Mouse (Mus musculus) midbrain, embryonic 14.5 days (tissue): ENCODE data around the gene Mapk8ip3. TPM values are rescaled to one million over a fixed set of nuclear protein-coding genes. Genes with fewer than 3 reads are reported as not detected.

Source experiments
- ATAC-seq: fragments of 200-750 bp; cut with Nextera tagmentation; 2 replicates; pipeline ENCODE4 v1.8.0; 2017; ENCODE audit warnings: moderate number of reproducible peaks, moderate library complexity; ENCODE audit not compliant: low FRiP score, low TSS enrichment
- DNase-seq: peaks from one replicate; pipeline ENCODE4 v3.0.0-alpha.2; 2015
- H3K27ac ChIP-seq: fragments of 300-500 bp; sonication (generic); replicated peaks from 2 replicates; pipeline ENCODE4 v1.5.1; 2014; ENCODE audit warnings: mild to moderate bottlenecking, low read depth, low read length, moderate library complexity
- H3K27me3 ChIP-seq: fragments of 300-500 bp; sonication (generic); 2 replicates; pipeline ENCODE4 v1.6.1; 2014; ENCODE audit warnings: low read length, control low read depth, mixed read lengths; ENCODE audit not compliant: control insufficient read depth, insufficient read depth
- H3K36me3 ChIP-seq: fragments of 300-500 bp; sonication (generic); 2 replicates; pipeline ENCODE4 v1.6.1; 2014; ENCODE audit warnings: low read length, control low read depth; ENCODE audit not compliant: control insufficient read depth, insufficient read depth
- H3K4me1 ChIP-seq: fragments of 300-500 bp; sonication (generic); 2 replicates; pipeline ENCODE4 v1.6.1; 2014; ENCODE audit warnings: mild to moderate bottlenecking, antibody characterized with exemption, low read length, control low read depth; ENCODE audit not compliant: control insufficient read depth, insufficient read depth
- H3K4me2 ChIP-seq: fragments of 300-500 bp; sonication (generic); 2 replicates; pipeline ENCODE4 v1.6.1; 2014; ENCODE audit warnings: mild to moderate bottlenecking, low read length, moderate library complexity
- H3K4me3 ChIP-seq: fragments of 300-500 bp; sonication (generic); replicated peaks from 2 replicates; pipeline ENCODE4 v1.5.1; 2014; ENCODE audit warnings: low read depth, low read length
- H3K9ac ChIP-seq: fragments of 300-500 bp; sonication (generic); replicated peaks from 2 replicates; pipeline ENCODE4 v1.6.1; 2014; ENCODE audit warnings: mild to moderate bottlenecking, low read length, moderate library complexity
- H3K9me3 ChIP-seq: fragments of 300-500 bp; sonication (generic); 2 replicates; pipeline ENCODE4 v1.6.1; 2016; ENCODE audit warnings: low read length, control low read depth, mixed read lengths; ENCODE audit not compliant: control insufficient read depth
- WGBS: fragments of 180-500 bp; shearing (Covaris S2); extraction: QIAGEN DNeasy Blood & Tissue Kit; methylation state at CpG from one replicate; pipeline ENCODE4 v1.1.7; 2014; 5-methylcytosine and 5-hydroxymethylcytosine counted together
- polyA plus RNA-seq: library from polyadenylated mRNA; unstranded; fragments of >200 nt; fragmentation: Nextera tagmentation; extraction: Ambion mirVana; gene quantifications from 2 replicates; pipeline ENCODE4 v1.2.1, GENCODE M21; 2014

The Mapk8ip3 gene
- polyA plus RNA-seq, 1 experiment from 2014 or later: 86.1 TPM

- H3K27ac ChIP-seq: no peak overlapping the region
- peaks cover 72% of the 10 kb centered on the region for H3K36me3 ChIP-seq
- no peak for DNase-seq
- H3K9ac ChIP-seq: peak overlapping the region; percentile 82
- H3K27me3 ChIP-seq: no peaks in the 10 kb centered on the region
- WGBS: 72% methylated on average over 4 of the region's 4 CpGs
- no peak for ATAC-seq
- H3K4me3 ChIP-seq: peak overlapping the region; percentile 83; the same call in 1 of the 2 replicates
- H3K4me1 ChIP-seq: peaks cover 31% of the 10 kb centered on the region
- H3K4me2 ChIP-seq: peak overlapping the region; percentile 100
- no peaks in the 10 kb centered on the region for H3K9me3 ChIP-seq
Observed at GRCm38 (mm10) chr17:24897600-24897999, 39.2 kb downstream of the Mapk8ip3 start.

- no peaks in the 10 kb centered on the region for H3K27me3 ChIP-seq
- H3K4me3 ChIP-seq: peak overlapping the region; percentile 83
- DNase-seq (no peak), ATAC-seq (no peak)
- 39% methylated on average over 11 of the region's 11 CpGs for WGBS
- peak overlapping the region; percentile 82 for H3K9ac ChIP-seq
- H3K4me1 ChIP-seq: peaks cover 31% of the 10 kb centered on the region
- peak overlapping the region; percentile 83 for H3K27ac ChIP-seq
- peak overlapping the region; percentile 100 for H3K4me2 ChIP-seq
- peaks cover 72% of the 10 kb centered on the region for H3K36me3 ChIP-seq
- H3K9me3 ChIP-seq: no peaks in the 10 kb centered on the region
Observed at GRCm38 (mm10) chr17:24896993-24897269, 39.8 kb downstream of the Mapk8ip3 start.

- H3K9me3 ChIP-seq: no peaks in the 10 kb centered on the region
- H3K36me3 ChIP-seq: peaks cover 72% of the 10 kb centered on the region
- ATAC-seq (peak; percentile 73), DNase-seq (peak; percentile 85)
- peak within 1 kb of the TSS; percentile 83 for H3K27ac ChIP-seq
- H3K4me2 ChIP-seq: peak within 1 kb of the TSS; percentile 100
- H3K9ac ChIP-seq: peak within 1 kb of the TSS; percentile 82
- no peaks in the 10 kb centered on the region for H3K27me3 ChIP-seq
- 2% methylated on average over 50 of the region's 50 CpGs for WGBS
- H3K4me1 ChIP-seq: peaks cover 31% of the 10 kb centered on the region
- H3K4me3 ChIP-seq: peak within 1 kb of the TSS; percentile 83
Observed at GRCm38 (mm10) chr17:24896241-24896992, 40.4 kb downstream of the Mapk8ip3 start, which contains the start of gene Nme3. Gene Nme3 (plus strand): TSS chr17:24896500.

GRCm38 (mm10) chr17:24895571-24896240, 41.1 kb downstream of the Mapk8ip3 start:
- Histone ChIP-seq H3K27ac (peak overlapping the region; percentile 83), H3K9me3 (no peaks in the 10 kb centered on the region), H3K4me3 (peak overlapping the region; percentile 83), H3K9ac (peak overlapping the region; percentile 82), H3K4me1 (peaks cover 31% of the 10 kb centered on the region), H3K4me2 (peak overlapping the region; percentile 100), H3K36me3 (peaks cover 72% of the 10 kb centered on the region), H3K27me3 (no peaks in the 10 kb centered on the region)
- DNase-seq (no peak), ATAC-seq (no peak)
- WGBS: 11% methylated on average over 23 of the region's 23 CpGs

- DNase-seq: peak; percentile 94
- Histone ChIP-seq H3K9ac (peak within 1 kb of the TSS; percentile 82), H3K27me3 (no peaks in the 10 kb centered on the region), H3K27ac (peak within 1 kb of the TSS; percentile 83), H3K36me3 (peaks cover 72% of the 10 kb centered on the region), H3K4me1 (peaks cover 31% of the 10 kb centered on the region), H3K4me2 (peak within 1 kb of the TSS; percentile 100), H3K9me3 (no peaks in the 10 kb centered on the region), H3K4me3 (peak within 1 kb of the TSS; percentile 83)
- peak; percentile 63; the same call in 1 of the 2 replicates for ATAC-seq
- WGBS: under 1% methylated on average over 62 of the region's 62 CpGs
Observed at GRCm38 (mm10) chr17:24894995-24895547, 41.7 kb downstream of the Mapk8ip3 start, which contains the start of the genes Eme2 and Mrps34. Gene Eme2 (minus strand): TSS chr17:24895087. Gene Mrps34 (plus strand): TSS chr17:24895116.

- DNase-seq (peak; percentile 37), ATAC-seq (no peak; the same call in 1 of the 2 replicates)
- Histone ChIP-seq H3K4me1 (peaks cover 31% of the 10 kb centered on the region), H3K36me3 (peaks cover 71% of the 10 kb centered on the region), H3K4me3 (peak overlapping the region; percentile 83), H3K9ac (peak overlapping the region; percentile 82), H3K4me2 (peak overlapping the region; percentile 100), H3K27ac (peak overlapping the region; percentile 83), H3K9me3 (no peaks in the 10 kb centered on the region), H3K27me3 (no peaks in the 10 kb centered on the region)
- 11% methylated on average over 31 of the region's 31 CpGs for WGBS
Observed at GRCm38 (mm10) chr17:24894061-24894994, 42.4 kb downstream of the Mapk8ip3 start.

GRCm38 (mm10) chr17:24893276-24893675, 43.5 kb downstream of the Mapk8ip3 start:
- no peaks in the 10 kb centered on the region for H3K9me3 ChIP-seq
- H3K4me2 ChIP-seq: no peak overlapping the region
- no peak for ATAC-seq
- no peaks in the 10 kb centered on the region for H3K27me3 ChIP-seq
- peaks cover 70% of the 10 kb centered on the region for H3K36me3 ChIP-seq
- H3K4me1 ChIP-seq: peaks cover 31% of the 10 kb centered on the region
- 96% methylated on average over 2 of the region's 2 CpGs for WGBS
- 0 out of 2 replicates have a peak overlapping the region, but pooled peaks have one; percentile 2 for H3K4me3 ChIP-seq
- no peak overlapping the region for H3K9ac ChIP-seq
- H3K27ac ChIP-seq: no peak overlapping the region
- no peak for DNase-seq

- Histone ChIP-seq H3K4me2 (no peak overlapping the region), H3K9me3 (no peaks in the 10 kb centered on the region), H3K4me1 (peaks cover 34% of the 10 kb centered on the region), H3K27ac (no peak overlapping the region), H3K9ac (no peak overlapping the region), H3K27me3 (no peaks in the 10 kb centered on the region), H3K36me3 (peaks cover 65% of the 10 kb centered on the region), H3K4me3 (no peak overlapping the region)
- 88% methylated on average over 12 of the region's 12 CpGs for WGBS
- DNase-seq: no peak
- ATAC-seq: no peak
Observed at GRCm38 (mm10) chr17:24892785-24893184, 44.0 kb downstream of the Mapk8ip3 start.
